45 mouse cellular contexts compared by ENCODE assay signal in the genomic region with DNA sequence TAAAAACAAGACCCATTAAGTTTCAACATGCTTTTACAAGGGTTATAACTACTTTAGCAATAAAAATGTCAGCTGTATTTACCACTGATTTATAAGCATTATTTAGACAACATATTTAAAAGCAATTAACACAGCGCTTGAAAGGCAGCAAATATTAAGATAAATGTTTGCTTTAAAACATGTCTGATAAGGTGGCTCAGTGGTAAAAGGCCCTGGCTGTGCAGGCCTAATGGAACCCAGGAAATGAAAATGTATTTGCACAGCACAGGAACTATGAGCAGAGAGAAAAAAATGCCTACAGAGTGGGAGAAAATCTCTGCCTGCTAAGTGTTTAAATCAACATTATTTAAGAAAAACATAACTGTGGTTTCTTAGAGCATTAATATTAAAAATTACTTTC. TPM values are rescaled to one million over a fixed set of nuclear protein-coding genes. Genes with fewer than 3 reads are reported as not detected.
"Had no signal": no experiment of that assay in that cellular context is flagged by ENCODE, and none has a peak within 500 bp of the region (broad histone marks: within the 10 kb centered on the region; RNA-seq: fewer than 3 reads in every experiment).

No protein-coding gene starts in this region.

- DNase-seq: left cerebral cortex, postnatal 4 days; liver; liver, embryonic 13.5 days; liver, postnatal 0 days; lung, adult 18-20 months; lung, adult 2 months; lung, embryonic 14.5 days; lung, postnatal 10 days; lung, postnatal 14 days; lung, postnatal 36 days; lung, postnatal 4 days had no signal

- H3K4me3 ChIP-seq: limb, embryonic 10.5 days; limb, embryonic 12.5 days; limb, embryonic 13.5 days; limb, embryonic 15.5 days; liver, embryonic 12.5 days; liver, embryonic 13.5 days; liver, embryonic 15.5 days; lung, embryonic 15.5 days; megakaryocyte, embryonic 14.5 days; midbrain, embryonic 10.5 days; midbrain, embryonic 12.5 days; midbrain, embryonic 13.5 days; midbrain, embryonic 15.5 days; myocyte had no signal

- H3K27me3 ChIP-seq: limb, embryonic 12.5 days; limb, embryonic 13.5 days; limb, embryonic 15.5 days; liver, embryonic 12.5 days; liver, embryonic 13.5 days; liver, embryonic 15.5 days; lung, embryonic 15.5 days; megakaryocyte, embryonic 14.5 days; midbrain, embryonic 12.5 days; midbrain, embryonic 13.5 days; midbrain, embryonic 15.5 days had no signal

- H3K9me3 ChIP-seq: limb, embryonic 10.5 days; limb, embryonic 12.5 days; limb, embryonic 13.5 days; limb, embryonic 15.5 days; liver, embryonic 12.5 days; liver, embryonic 13.5 days; liver, embryonic 15.5 days; lung, embryonic 15.5 days; megakaryocyte, embryonic 14.5 days; midbrain, embryonic 10.5 days; midbrain, embryonic 12.5 days; midbrain, embryonic 13.5 days; midbrain, embryonic 15.5 days had no signal

- H3K9ac ChIP-seq: limb, embryonic 12.5 days; limb, embryonic 13.5 days; limb, embryonic 15.5 days; liver, embryonic 12.5 days; liver, embryonic 13.5 days; liver, embryonic 14.5 days; liver, embryonic 15.5 days; liver, postnatal 0 days; lung, embryonic 14.5 days; lung, embryonic 15.5 days; midbrain, embryonic 12.5 days; midbrain, embryonic 13.5 days; midbrain, embryonic 15.5 days had no signal

- ATAC-seq: liver, embryonic 12.5 days; liver, postnatal 0 days; lung, postnatal 0 days; midbrain, embryonic 13.5 days; midbrain, embryonic 15.5 days; midbrain, embryonic 16.5 days had no signal

- H3K4me1 ChIP-seq: limb, embryonic 12.5 days; limb, embryonic 13.5 days; limb, embryonic 15.5 days; liver, embryonic 12.5 days; liver, embryonic 13.5 days; liver, embryonic 15.5 days; lung, embryonic 15.5 days; megakaryocyte, embryonic 14.5 days; midbrain, embryonic 10.5 days; midbrain, embryonic 12.5 days; midbrain, embryonic 13.5 days; midbrain, embryonic 15.5 days had no signal

- H3K27ac ChIP-seq: limb, embryonic 10.5 days; limb, embryonic 12.5 days; limb, embryonic 13.5 days; limb, embryonic 15.5 days; liver, embryonic 12.5 days; liver, embryonic 13.5 days; liver, embryonic 14.5 days; liver, embryonic 15.5 days; macrophage; midbrain, embryonic 10.5 days; midbrain, embryonic 12.5 days; midbrain, embryonic 13.5 days; midbrain, embryonic 15.5 days had no signal

- H3K36me3 ChIP-seq: limb, embryonic 10.5 days; limb, embryonic 12.5 days; limb, embryonic 13.5 days; limb, embryonic 15.5 days; liver, embryonic 12.5 days; liver, embryonic 13.5 days; liver, embryonic 15.5 days; lung, embryonic 15.5 days; midbrain, embryonic 10.5 days; midbrain, embryonic 12.5 days; midbrain, embryonic 13.5 days; midbrain, embryonic 15.5 days had no signal

- H3K4me2 ChIP-seq: limb, embryonic 12.5 days; limb, embryonic 13.5 days; limb, embryonic 15.5 days; liver, embryonic 11.5 days; liver, embryonic 12.5 days; liver, embryonic 13.5 days; liver, embryonic 15.5 days; lung, embryonic 14.5 days; lung, embryonic 15.5 days; midbrain, embryonic 11.5 days; midbrain, embryonic 12.5 days; midbrain, embryonic 13.5 days; midbrain, embryonic 15.5 days had no signal

RNA-seq across cellular contexts. Expression of gene Asz1, which starts 12.0 kb away (rescaled TPM):
- total RNA-seq: left cerebral cortex, postnatal 10 days; left cerebral cortex, postnatal 14 days; left cerebral cortex, postnatal 25 days; left cerebral cortex, postnatal 36 days; left cerebral cortex, postnatal 4 days; liver, adult 2 months; megakaryocyte progenitor cell, adult 5-6 weeks; megakaryocyte, adult 5-6 weeks; megakaryocyte-erythroid progenitor cell, adult 5-6 weeks; midbrain, postnatal 0 days; monocyte, adult 5-6 weeks had no signal
- polyA plus RNA-seq: limb, embryonic 10.5 days; limb, embryonic 11.5 days; limb, embryonic 12.5 days; limb, embryonic 13.5 days; limb, embryonic 14.5 days; limb, embryonic 15.5 days; liver, adult 2 months; liver, embryonic 12.5 days; liver, embryonic 13.5 days; liver, embryonic 14.5 days; liver, embryonic 15.5 days; liver, embryonic 16.5 days; liver, postnatal 0 days; lung, adult 2 months; macrophage; midbrain, embryonic 10.5 days; midbrain, embryonic 11.5 days; midbrain, embryonic 12.5 days; midbrain, embryonic 13.5 days; midbrain, embryonic 14.5 days; midbrain, embryonic 15.5 days; midbrain, embryonic 16.5 days; midbrain, postnatal 0 days; myocyte; neural tube, embryonic 11.5 days had no signal
